Mouse (Mus musculus) forebrain, embryonic 15.5 days (tissue): ENCODE results near the gene Bcl2l13. TPM values are rescaled to one million over a fixed set of nuclear protein-coding genes. Genes with fewer than 3 reads are reported as not detected.

ENCODE experiments used
- ATAC-seq: fragments of 200-750 bp; cut with Nextera tagmentation; replicated peaks from 2 replicates; pipeline ENCODE4 v1.8.0; 2017; ENCODE audit warnings: mild to moderate bottlenecking, moderate TSS enrichment, moderate library complexity
- H3K27ac ChIP-seq: fragments of 300-500 bp; sonication (generic); replicated peaks from 2 replicates; pipeline ENCODE4 v1.5.1; 2015; ENCODE audit warnings: mild to moderate bottlenecking, inconsistent platforms
- H3K27me3 ChIP-seq: fragments of 300-500 bp; sonication (generic); 2 replicates; pipeline ENCODE4 v1.6.1; 2015; ENCODE audit warnings: inconsistent platforms
- H3K36me3 ChIP-seq: fragments of 300-500 bp; sonication (generic); 2 replicates; pipeline ENCODE4 v1.6.1; 2015; ENCODE audit warnings: mild to moderate bottlenecking, inconsistent platforms
- H3K4me1 ChIP-seq: fragments of 300-500 bp; sonication (generic); 2 replicates; pipeline ENCODE4 v1.6.1; 2015; ENCODE audit warnings: inconsistent platforms
- H3K4me2 ChIP-seq: fragments of 300-500 bp; sonication (generic); replicated peaks from 2 replicates; pipeline ENCODE4 v1.6.1; 2015; ENCODE audit warnings: mild to moderate bottlenecking, inconsistent platforms
- H3K4me3 ChIP-seq: fragments of 300-500 bp; sonication (generic); 2 replicates; pipeline ENCODE4 v1.5.1; 2015; ENCODE audit warnings: mild to moderate bottlenecking, inconsistent platforms
- H3K9ac ChIP-seq: fragments of 300-500 bp; sonication (generic); replicated peaks from 2 replicates; pipeline ENCODE4 v1.6.1; 2015; ENCODE audit warnings: mild to moderate bottlenecking, inconsistent platforms
- H3K9me3 ChIP-seq: fragments of 300-500 bp; sonication (generic); 2 replicates; pipeline ENCODE4 v1.6.1; 2016; ENCODE audit warnings: inconsistent platforms
- WGBS: fragments of 180-500 bp; shearing (Covaris S2); methylation state at CpG from one replicate; pipeline ENCODE4 v1.1.7; 2015; ENCODE audit warnings: mixed read lengths; 5-methylcytosine and 5-hydroxymethylcytosine counted together
- polyA plus RNA-seq: library from polyadenylated mRNA; unstranded; fragments of >200 nt; fragmentation: Nextera tagmentation; extraction: Ambion mirVana; gene quantifications from 2 replicates; pipeline ENCODE4 v1.2.1, GENCODE M21; 2015

Bcl2l13 gene
- polyA plus RNA-seq = 32.6 and 32.9 TPM in 2 replicates

GRCm38 (mm10) chr6:120835474-120836374, at the start of gene Bcl2l13:
Bcl2l13 (plus strand) TSS chr6:120836212.
- Histone ChIP-seq H3K4me3 (peak within 1 kb of the TSS; percentile 78), H3K9ac (peak within 1 kb of the TSS; percentile 93), H3K4me2 (peak within 1 kb of the TSS; percentile 57), H3K36me3 (no peaks in the 10 kb centered on the region), H3K27me3 (no peaks in the 10 kb centered on the region; the same call in 1 of the 2 replicates), H3K9me3 (no peaks in the 10 kb centered on the region), H3K27ac (peak within 1 kb of the TSS; percentile 94), H3K4me1 (peaks cover 14% of the 10 kb centered on the region)
- WGBS = 4% methylated on average over 40 of the region's 40 CpGs
- ATAC-seq = peak; percentile 93

GRCm38 (mm10) chr6:120788068-120788607, 47.9 kb upstream of the Bcl2l13 start:
- no peak overlapping the region for H3K4me2 ChIP-seq
- no peak overlapping the region for H3K9ac ChIP-seq
- 85% methylated on average over 5 of the region's 5 CpGs for WGBS
- peaks cover 16% of the 10 kb centered on the region for H3K36me3 ChIP-seq
- no peaks in the 10 kb centered on the region for H3K9me3 ChIP-seq
- no peak overlapping the region for H3K27ac ChIP-seq
- no peak for ATAC-seq
- H3K4me3 ChIP-seq = no peak overlapping the region
- H3K27me3 ChIP-seq = no peaks in the 10 kb centered on the region
- no peaks in the 10 kb centered on the region for H3K4me1 ChIP-seq

GRCm38 (mm10) chr6:120788904-120789303, 47.1 kb upstream of the Bcl2l13 start:
- peaks cover 24% of the 10 kb centered on the region for H3K36me3 ChIP-seq
- no peaks in the 10 kb centered on the region for H3K27me3 ChIP-seq
- ATAC-seq = no peak
- H3K9me3 ChIP-seq = no peaks in the 10 kb centered on the region
- no peak overlapping the region for H3K4me3 ChIP-seq
- no peaks in the 10 kb centered on the region for H3K4me1 ChIP-seq
- no peak overlapping the region for H3K27ac ChIP-seq
- no peak overlapping the region for H3K9ac ChIP-seq
- H3K4me2 ChIP-seq = no peak overlapping the region

GRCm38 (mm10) chr6:120790153-120790552, 45.9 kb upstream of the Bcl2l13 start:
- H3K4me2 ChIP-seq = no peak overlapping the region
- WGBS = 82% methylated on average over 11 of the region's 11 CpGs
- no peaks in the 10 kb centered on the region for H3K27me3 ChIP-seq
- peaks cover 32% of the 10 kb centered on the region for H3K36me3 ChIP-seq
- no peaks in the 10 kb centered on the region for H3K9me3 ChIP-seq
- no peak overlapping the region for H3K9ac ChIP-seq
- no peak overlapping the region for H3K4me3 ChIP-seq
- 0 out of 2 replicates have a peak, but pooled peaks have one; percentile 41 for ATAC-seq
- H3K4me1 ChIP-seq = no peaks in the 10 kb centered on the region
- H3K27ac ChIP-seq = no peak overlapping the region

GRCm38 (mm10) chr6:120790717-120791116, 45.3 kb upstream of the Bcl2l13 start:
- Histone ChIP-seq H3K9ac (no peak overlapping the region), H3K4me2 (no peak overlapping the region), H3K4me1 (no peaks in the 10 kb centered on the region), H3K36me3 (peaks cover 36% of the 10 kb centered on the region), H3K4me3 (no peak overlapping the region), H3K9me3 (no peaks in the 10 kb centered on the region), H3K27me3 (no peaks in the 10 kb centered on the region), H3K27ac (no peak overlapping the region)
- ATAC-seq = no peak
- WGBS = 76% methylated on average over 5 of the region's 5 CpGs

DNA sequence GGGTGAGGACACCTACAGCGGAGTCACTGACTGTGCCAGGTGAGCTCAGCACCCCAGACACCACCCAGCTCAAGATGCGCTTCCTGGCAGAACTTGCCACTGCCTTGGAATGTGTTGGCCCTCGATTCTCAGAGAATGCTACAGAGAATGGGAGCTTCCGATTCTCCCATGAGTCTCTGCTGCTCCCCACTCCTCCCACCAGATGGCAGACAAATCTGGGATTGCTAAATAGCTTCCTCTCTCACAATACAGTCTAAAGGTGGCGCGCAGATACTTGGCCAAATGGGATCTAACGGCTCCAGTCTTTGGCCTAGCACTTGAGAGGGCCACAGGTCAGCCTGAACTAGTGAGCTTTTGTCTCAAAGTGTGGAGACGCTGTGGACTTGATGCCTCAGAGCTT, 43.1 kb upstream of the Bcl2l13 start:
- 81% methylated on average over 8 of the region's 8 CpGs for WGBS
- Histone ChIP-seq H3K4me2 (no peak overlapping the region), H3K9me3 (no peaks in the 10 kb centered on the region), H3K9ac (no peak overlapping the region), H3K4me1 (no peaks in the 10 kb centered on the region), H3K36me3 (peaks cover 58% of the 10 kb centered on the region), H3K4me3 (no peak overlapping the region), H3K27me3 (no peaks in the 10 kb centered on the region), H3K27ac (no peak overlapping the region)
- no peak for ATAC-seq

GRCm38 (mm10) chr6:120795422-120796086, 40.5 kb upstream of the Bcl2l13 start:
- 91% methylated on average over 5 of the region's 5 CpGs for WGBS
- H3K36me3 ChIP-seq = peaks cover 76% of the 10 kb centered on the region
- ATAC-seq = no peak

GRCm38 (mm10) chr6:120796111-120796510, 39.9 kb upstream of the Bcl2l13 start:
- no peaks in the 10 kb centered on the region for H3K27me3 ChIP-seq
- peaks cover 81% of the 10 kb centered on the region for H3K36me3 ChIP-seq
- no peaks in the 10 kb centered on the region for H3K9me3 ChIP-seq
- 85% methylated on average over 2 of the region's 2 CpGs for WGBS
- no peak overlapping the region for H3K27ac ChIP-seq
- H3K9ac ChIP-seq = no peak overlapping the region
- no peaks in the 10 kb centered on the region for H3K4me1 ChIP-seq
- H3K4me3 ChIP-seq = no peak overlapping the region
- H3K4me2 ChIP-seq = no peak overlapping the region
- ATAC-seq = no peak

More at GRCm38 (mm10) chr6:120795422-120796086, 40.5 kb upstream of the Bcl2l13 start:
- Histone ChIP-seq H3K4me2 (no peak overlapping the region), H3K4me1 (no peaks in the 10 kb centered on the region), H3K27me3 (no peaks in the 10 kb centered on the region), H3K9me3 (no peaks in the 10 kb centered on the region), H3K9ac (no peak overlapping the region), H3K4me3 (no peak overlapping the region), H3K27ac (no peak overlapping the region)

DNA sequence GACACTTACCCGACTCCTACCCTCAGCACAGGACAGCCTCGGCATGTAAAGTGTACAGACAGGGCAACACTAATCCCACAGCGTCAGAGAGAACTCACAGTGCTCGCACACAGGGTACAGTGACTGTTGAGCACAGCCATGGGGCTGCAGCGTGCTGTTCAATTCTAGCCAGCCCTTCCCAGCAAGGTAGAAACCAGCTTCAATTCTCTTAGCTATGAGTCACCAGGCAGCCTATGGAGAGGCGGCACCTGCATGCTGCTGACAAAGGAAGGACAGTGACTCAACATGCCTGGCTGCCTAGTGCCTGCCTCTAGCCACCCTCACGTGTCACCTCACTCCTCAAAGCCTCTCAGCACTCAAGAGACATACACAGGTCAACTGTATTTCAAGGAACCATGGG, 38.0 kb upstream of the Bcl2l13 start:
- Histone ChIP-seq H3K36me3 (peaks cover 82% of the 10 kb centered on the region), H3K9ac (no peak overlapping the region), H3K4me3 (no peak overlapping the region), H3K4me1 (no peaks in the 10 kb centered on the region), H3K27me3 (no peaks in the 10 kb centered on the region), H3K27ac (no peak overlapping the region), H3K9me3 (no peaks in the 10 kb centered on the region), H3K4me2 (no peak overlapping the region)
- no peak for ATAC-seq
- 89% methylated on average over 7 of the region's 7 CpGs for WGBS

DNA sequence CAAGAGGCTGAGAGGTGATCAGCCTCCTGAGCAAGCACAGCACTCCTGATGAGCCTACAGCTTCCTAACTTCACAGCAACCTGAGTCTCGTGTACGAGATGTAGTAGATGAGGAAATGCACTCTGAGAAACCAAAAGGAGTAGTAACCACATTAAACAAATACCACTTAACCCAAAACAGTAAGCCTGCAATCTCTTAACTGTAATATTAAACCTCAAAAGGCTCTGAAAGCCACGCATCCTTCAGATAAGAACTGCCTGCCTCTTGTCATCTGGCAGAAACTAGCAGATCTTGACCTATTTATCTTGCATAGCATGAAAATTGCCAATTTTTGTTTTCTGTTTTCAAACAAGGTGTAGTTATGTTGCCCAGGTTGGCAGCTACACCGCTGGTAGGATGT, 37.1 kb upstream of the Bcl2l13 start:
- Histone ChIP-seq H3K4me2 (no peak overlapping the region), H3K4me1 (no peaks in the 10 kb centered on the region), H3K27me3 (no peaks in the 10 kb centered on the region), H3K36me3 (peaks cover 82% of the 10 kb centered on the region), H3K9me3 (no peaks in the 10 kb centered on the region), H3K4me3 (no peak overlapping the region), H3K9ac (no peak overlapping the region), H3K27ac (no peak overlapping the region)
- ATAC-seq = no peak
- 96% methylated on average over 4 of the region's 4 CpGs for WGBS

DNA sequence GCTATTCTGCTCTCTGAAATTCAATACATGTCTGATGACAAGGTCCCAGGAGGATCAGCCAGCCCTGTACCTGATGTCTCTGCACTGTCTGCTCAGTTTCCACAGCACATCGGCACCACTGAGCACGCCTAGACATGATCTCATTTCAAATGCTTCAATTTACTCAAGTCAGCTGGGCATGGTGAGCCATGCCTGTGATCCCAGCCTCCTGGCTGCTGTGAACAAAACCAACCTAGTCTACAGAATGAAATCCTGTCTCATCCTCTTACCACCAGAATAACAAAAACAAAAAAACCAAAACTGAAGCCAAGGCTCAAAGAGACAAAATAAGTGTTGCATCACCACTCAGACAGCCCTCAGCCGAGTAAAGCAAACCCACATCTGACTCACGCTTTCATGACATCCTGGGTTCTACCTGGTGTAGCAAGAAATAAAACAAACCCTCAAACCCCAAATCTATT, 36.4 kb upstream of the Bcl2l13 start:
- Histone ChIP-seq H3K4me1 (no peaks in the 10 kb centered on the region), H3K36me3 (peaks cover 82% of the 10 kb centered on the region), H3K27me3 (no peaks in the 10 kb centered on the region), H3K9ac (no peak overlapping the region), H3K9me3 (no peaks in the 10 kb centered on the region), H3K27ac (no peak overlapping the region), H3K4me3 (no peak overlapping the region), H3K4me2 (no peak overlapping the region)
- WGBS = 90% methylated on average over 4 of the region's 4 CpGs
- no peak for ATAC-seq
